Mouse (Mus musculus): ENCODE results near the gene Rab3b. TPM values are rescaled to one million over a fixed set of nuclear protein-coding genes. Genes with fewer than 3 reads are reported as not detected.
A peak's percentile ranks its signal among the peaks of the same experiment; 100 is the strongest.

Rab3b gene
- total RNA-seq, 2 experiments from 2014 or later = 0.60 to 1.6 TPM

DNA sequence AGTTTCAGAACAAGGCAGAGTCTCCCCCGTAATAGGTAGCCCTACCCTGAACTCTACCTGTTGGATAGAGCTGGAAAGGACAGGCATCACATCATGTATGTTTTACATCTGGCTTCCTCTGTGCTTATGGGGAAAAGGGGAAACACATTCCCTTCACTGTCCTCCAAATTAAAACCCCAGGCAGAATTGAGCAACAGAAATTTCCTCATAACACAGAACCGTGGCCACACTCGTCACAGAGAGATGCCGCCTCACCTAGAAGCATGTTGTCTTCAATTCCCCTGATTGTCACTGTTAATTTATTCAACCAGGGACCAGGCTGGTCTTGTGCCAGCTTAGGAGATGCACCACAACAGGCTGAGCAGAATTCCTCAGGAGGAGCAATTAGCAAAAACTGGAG, 72.8 kb downstream of the Rab3b start:
- no peak for DNase-seq

DNA sequence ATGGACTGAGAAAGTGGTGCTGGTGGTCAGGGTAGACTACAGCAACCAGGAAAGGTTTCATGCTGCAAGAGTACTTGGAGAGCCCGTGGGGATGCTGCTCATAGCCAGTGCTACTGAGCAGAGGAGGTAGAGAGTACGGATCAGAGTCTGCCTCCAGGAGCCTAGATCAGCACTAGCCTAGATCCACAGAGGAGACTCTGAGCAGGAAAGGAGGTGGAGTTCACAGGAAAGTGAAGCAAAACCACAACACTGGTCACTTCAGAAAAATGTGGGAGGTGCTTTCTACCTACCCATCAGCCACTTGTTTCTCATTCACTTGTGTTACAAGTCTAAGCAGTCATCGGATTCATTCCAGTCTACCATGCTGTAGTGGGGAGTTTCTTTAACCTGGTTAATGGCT, 80.8 kb downstream of the Rab3b start:
- no peak for DNase-seq

DNA sequence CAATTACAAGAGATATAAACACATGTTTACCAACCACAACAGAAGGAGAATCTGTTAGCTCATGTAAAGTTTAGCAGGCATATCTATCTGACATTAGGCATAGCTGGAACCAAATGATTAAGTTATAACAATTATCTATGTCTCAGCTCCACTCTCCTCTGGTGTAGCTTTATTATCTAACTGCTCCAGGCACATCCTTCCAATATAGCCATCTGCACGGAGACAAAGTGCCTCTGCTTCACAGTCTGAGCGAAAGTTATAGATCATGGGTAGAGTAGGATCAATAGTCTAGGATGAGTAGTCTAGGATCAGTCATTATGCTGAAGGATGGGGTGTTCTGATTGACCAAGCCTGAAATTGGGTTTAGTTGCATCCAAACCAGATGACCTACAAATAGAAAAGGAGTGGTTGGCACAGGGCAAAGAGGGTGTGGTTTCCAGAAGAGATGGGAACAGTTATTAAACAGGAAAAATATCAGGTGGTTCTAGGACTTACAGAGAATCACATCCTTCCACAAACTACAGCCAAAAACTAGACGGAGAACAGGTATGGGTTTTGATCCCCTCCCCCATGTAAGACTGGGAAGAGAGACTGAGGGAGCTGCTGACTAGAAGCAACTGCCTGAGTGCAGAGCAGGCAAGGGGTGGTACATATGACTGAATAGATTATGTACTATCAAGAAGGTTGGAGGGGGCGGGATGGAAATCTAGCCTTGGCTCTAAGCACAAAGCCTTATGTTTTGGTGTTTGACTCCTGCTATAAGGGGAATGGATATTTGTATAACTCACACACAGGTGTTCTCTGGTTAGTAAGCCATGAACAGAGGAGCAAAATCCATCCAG, 82.0 kb downstream of the Rab3b start:
- DNase-seq = no peak

DNA sequence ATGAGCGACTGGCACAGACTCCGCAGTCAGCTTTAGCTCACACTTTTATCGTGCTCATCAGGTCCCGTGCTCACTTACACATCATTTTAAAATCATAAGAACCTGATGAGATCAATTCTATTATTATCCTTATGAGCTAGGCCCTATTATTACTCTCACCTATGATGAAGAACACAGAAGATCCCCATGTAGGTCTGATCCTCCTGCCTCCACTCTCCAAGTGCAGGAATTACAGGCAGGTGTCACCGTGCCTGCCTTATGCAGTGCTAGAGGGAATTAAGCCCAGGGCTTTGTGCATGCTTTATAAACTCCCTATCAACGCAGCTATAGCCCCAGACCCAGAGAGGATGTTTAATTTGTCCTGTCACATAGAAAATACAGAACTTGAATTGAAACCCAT, 84.2 kb downstream of the Rab3b start:
- DNase-seq = no peak

DNA sequence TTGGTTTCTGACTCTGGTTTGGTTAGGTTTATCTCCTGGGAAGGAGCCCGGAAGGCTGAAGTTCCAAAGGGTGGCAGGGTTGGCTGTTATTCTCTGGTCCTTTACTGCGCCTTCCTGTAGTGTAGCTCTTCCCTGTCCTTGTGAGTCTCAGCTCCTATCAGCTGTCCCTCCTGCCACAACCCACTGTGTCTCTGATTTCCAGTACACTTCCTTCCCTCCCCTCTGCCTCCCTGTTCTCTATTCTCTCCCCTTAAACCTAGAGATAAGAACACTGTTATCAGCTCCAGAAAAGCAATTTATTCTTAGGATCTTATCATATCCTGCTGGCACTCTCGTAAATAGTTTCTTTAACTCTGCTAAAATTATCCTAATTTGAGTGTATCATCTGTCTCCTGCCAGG, 90.7 kb downstream of the Rab3b start:
- no peak for DNase-seq

DNA sequence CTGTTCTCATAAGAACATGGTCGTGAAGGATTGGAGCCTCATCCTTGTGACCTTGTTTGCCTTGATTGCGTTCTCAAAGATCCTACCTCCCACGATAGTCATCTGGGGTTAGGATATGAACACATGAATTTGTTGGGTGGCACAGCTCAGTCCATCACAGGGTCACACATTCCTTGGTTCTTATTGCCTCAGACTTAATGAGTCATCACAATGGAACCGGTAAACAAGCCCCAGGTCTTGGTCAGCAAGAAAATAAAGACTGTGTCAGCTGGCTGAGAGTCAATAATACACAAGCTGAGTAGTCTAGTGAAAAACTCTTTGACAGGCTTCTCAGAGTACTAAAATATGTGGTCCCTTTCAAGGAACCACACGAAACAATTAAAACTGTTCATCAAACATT, 92.2 kb downstream of the Rab3b start:
- no peak for DNase-seq

DNA sequence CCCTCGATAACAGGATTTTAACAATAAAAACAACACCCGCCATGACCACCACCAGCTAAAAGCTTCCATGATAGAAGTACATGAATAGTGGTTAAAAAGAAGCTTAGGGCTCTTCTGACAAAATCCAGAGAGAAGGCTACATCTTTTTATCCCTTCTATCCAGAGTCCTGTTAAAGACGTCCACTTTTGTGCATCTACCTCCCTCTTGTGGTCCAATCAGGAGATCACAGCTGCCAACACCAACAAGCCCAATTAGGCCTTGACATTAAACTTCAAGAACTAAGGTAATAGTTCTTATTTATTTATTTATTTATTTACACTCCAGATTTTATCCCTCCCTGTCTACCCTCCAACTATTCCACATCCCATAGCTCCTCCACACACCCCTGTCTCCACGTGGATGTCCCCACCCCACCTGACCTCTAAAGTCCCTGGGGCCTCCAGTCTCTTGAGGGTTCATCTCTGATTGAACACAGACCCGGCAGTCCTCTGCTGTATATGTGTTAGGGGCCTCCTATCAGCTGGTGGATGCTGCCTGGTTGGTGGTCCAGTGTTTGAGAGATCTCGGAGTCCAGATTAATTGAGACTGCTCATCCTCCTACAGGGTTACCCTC, 97.7 kb downstream of the Rab3b start:
- DNase-seq = peak; percentile 8 to 63

DNA sequence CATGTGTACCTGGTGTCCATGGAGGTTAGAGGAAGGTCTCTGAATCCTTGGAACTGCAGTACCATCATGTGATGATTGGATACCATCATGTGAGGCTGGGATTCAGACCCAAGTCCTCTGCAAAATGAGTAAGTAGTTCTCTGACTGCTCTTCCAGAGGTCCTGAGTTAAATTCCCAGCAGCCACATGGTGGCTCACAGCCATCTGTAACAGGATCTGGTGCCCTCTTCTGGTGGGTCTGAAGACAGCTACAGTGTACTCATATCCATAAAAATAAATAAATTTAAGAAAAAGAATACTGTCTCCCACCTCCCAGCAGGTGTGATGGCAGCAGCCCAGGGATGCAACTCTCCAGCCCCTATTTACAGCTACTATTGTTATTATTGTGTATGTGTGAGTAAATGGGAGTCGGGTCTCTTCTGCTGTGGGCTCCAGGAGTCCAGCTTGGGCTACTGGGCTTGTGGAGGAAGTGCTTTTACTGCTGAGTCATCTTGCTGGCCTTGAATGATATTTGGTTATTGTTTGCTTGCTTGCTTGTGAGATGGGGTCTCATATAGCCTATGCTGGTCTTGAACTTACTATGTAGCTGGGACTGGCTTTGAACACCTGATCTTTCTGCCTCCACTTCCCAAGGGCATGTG, 108.1 kb downstream of the Rab3b start:
- DNase-seq = no peak

DNA sequence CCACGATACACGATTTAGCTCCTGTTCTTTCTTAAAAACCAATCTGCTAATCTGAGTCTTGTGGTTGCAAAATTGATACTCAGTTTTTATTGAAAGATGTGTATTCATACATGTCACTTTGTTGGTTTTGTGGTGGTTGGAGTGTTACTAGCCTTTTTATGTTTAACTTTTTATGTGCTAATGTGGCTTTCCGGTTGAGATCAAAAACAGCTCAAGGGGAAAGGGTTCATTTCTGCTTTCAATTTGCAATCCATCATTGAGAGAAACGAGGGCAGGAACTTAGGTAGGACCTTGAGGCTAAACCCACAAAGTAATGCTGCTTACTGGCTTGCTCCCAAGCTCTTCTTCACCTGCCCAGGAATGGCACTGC, 108.6 kb downstream of the Rab3b start:
- DNase-seq = no peak

DNA sequence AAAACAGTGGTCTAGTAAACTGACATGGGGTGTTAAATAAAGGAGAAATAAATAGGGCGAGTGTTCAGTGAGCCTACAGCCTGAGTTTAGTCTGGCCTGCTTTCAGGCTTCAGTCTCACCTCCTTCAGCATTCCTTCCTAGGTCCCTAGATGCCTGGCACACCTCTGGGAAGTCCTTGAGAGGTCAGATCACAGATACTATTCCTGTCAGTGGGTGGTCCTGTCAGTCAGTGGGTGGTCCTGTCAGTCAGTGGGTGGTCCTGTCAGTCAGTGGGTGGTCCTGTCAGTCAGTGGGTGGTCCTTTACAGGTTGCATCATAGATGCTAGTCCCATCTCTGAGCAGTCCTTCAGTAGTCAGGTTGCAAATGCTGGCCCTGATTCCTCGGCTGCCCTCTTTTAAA, 110.6 kb downstream of the Rab3b start:
- DNase-seq = no peak

DNA sequence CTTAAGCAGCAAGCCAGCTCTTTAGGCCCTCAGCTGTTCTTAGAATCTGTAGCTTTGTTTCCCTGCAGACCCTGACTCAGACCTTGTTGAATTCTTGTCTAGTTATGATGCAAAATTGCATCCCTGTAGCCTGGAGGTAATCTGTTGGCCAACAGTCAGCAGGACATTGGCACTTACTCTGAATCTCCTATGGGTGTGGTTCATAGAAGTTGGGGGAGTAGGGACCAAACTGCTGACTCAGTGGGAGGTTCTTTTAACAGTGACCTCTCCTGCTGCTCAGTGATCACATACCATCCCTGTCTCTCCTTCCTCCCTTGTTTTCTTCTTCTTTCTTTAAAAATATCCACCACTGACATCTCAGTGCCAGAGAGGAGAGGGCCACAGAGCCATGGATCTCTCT, 111.2 kb downstream of the Rab3b start:
- peak in 1 of 2 experiments; percentile 13 for DNase-seq

DNA sequence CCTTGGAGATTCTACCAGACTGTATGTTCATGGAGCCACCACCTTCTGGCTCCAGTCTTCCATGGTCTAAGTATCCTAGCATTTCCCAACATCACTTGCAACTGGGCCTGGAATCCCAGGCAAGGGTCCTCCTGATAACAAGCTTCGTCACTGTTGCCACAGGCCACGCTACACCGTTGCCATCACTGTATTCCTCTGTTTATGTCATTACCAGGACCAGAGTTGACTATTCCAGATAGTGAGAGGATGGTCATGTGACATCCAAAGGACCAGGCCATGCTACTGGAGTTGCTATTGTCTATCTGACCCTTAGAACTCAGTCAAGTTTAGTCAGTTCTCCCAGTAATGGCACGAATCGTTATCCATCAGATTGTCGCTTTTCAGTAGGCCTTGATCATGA, 111.7 kb downstream of the Rab3b start:
- DNase-seq = no peak

DNA sequence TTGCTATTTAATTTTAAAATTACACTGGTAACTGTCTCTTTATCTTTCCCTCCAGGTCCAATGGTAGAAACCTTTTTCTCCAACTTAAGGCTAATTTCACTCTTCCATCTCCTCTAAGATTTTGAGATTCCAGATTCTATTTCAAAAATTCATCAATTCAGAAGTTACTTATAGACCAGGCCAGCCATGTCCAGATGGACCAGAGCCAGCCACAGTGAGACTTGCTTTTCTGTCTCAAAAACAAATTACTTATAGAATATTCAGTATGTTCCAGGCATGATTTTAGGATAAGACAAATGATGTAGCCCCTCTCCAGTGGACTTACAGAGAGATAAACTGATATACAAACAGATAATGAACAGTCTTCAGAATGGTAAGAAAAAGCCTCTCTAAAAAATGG, 112.9 kb downstream of the Rab3b start:
- DNase-seq = no peak

Other genes starting within 250 kb of the Rab3b start
- under 1 TPM; 0.20 to 0.31 TPM for gene 3110021N24Rik, start 159.4 kb upstream of the Rab3b start, total RNA-seq (2021)
- 10 to 100 TPM; 27.5 to 28.4 TPM for gene Zfyve9, start 98.3 kb upstream of the Rab3b start, total RNA-seq (2021)
- gene Btf3l4, start 45.4 kb upstream of the Rab3b start, total RNA-seq (2021) = 10 to 100 TPM; 73.1 to 75.0 TPM
- gene Txndc12, start 44.5 kb upstream of the Rab3b start, total RNA-seq (2021) = 10 to 100 TPM; 28.0 to 28.7 TPM
- 10 to 100 TPM; 25.4 to 25.5 TPM for gene Kti12, start 31.3 kb upstream of the Rab3b start, total RNA-seq (2021)
- not detected for gene A730015C16Rik, start 30.4 kb upstream of the Rab3b start, total RNA-seq (2021)
- gene Nrd1, start 121.6 kb downstream of the Rab3b start, total RNA-seq (2021) = 100 to 1,000 TPM; 116 to 141 TPM

Measured in heart, adult 18-20 months (tissue).